Mouse (Mus musculus) ES-E14 (cell line): ENCODE measurements at regions not wholly inside any gene's neighbourhood (a gene's known extent, or its start where the extent isn't known, plus 50 kb on each side); places are given as distances from the start of the nearest gene placed in this dataset.
"Not testable (repeated sequence)": the region's sequence is repeated elsewhere in the genome, so short reads cannot be mapped to it uniquely, and the experiment has no call there.

ENCODE experiments used
- DNase-seq: peaks from one replicate; pipeline ENCODE4 v3.0.0-alpha.2; 2013; ENCODE audit warnings: low read depth, low spot score
- H3K27ac ChIP-seq: 2 replicates; pipeline ENCODE4 v1.5.1; 2012; ENCODE audit warnings: low read depth, mild to moderate bottlenecking, low read length, moderate library complexity, mixed read lengths; ENCODE audit not compliant: poor library complexity, insufficient read depth, severe bottlenecking
- H3K36me3 ChIP-seq: 2 replicates; pipeline ENCODE4 v1.6.1; 2012; ENCODE audit warnings: mild to moderate bottlenecking, low read length, moderate library complexity, mixed read lengths; ENCODE audit not compliant: control insufficient read depth, poor library complexity, insufficient read depth, severe bottlenecking
- H3K4me1 ChIP-seq, 2 experiments: fragments of 150-350 bp in 1 of 2; sonication (generic) in 1 of 2; 2 replicates each; pipeline ENCODE4 v1.6.1; 2012; ENCODE audit warnings: low read length in 2 of 2, mild to moderate bottlenecking in 1 of 2, mixed read lengths in 1 of 2; ENCODE audit not compliant: control insufficient read depth in 2 of 2, insufficient read depth in 2 of 2, poor library complexity in 1 of 2
- H3K4me3 ChIP-seq, 2 experiments: fragments of 150-350 bp in 1 of 2; sonication (generic) in 1 of 2; 2 replicates each; pipeline ENCODE4 v1.5.1; 2012; ENCODE audit warnings: low read length in 2 of 2, low read depth in 1 of 2, mild to moderate bottlenecking in 1 of 2, mixed read lengths in 1 of 2; ENCODE audit not compliant: insufficient read depth in 1 of 2, poor library complexity in 1 of 2, severe bottlenecking in 1 of 2
- H3K9ac ChIP-seq: 2 replicates; pipeline ENCODE4 v1.6.1; 2012; ENCODE audit warnings: low read depth, mild to moderate bottlenecking, low read length, mixed read lengths; ENCODE audit not compliant: poor library complexity, insufficient read depth, severe bottlenecking
- H3K9me3 ChIP-seq: fragments of 150-350 bp; sonication (generic); 2 replicates; pipeline ENCODE4 v1.6.1; 2012; ENCODE audit warnings: low read depth, mild to moderate bottlenecking, low read length; ENCODE audit not compliant: control insufficient read depth, insufficient read depth
- CHD2 ChIP-seq: IDR thresholded peaks from 2 replicates; pipeline ENCODE4 v1.6.1; 2014; ENCODE audit warnings: mild to moderate bottlenecking, low read depth, low read length, inconsistent platforms
- HCFC1 ChIP-seq: IDR thresholded peaks from 2 replicates; pipeline ENCODE4 v1.6.1; 2012; ENCODE audit warnings: low read length, inconsistent platforms, borderline replicate concordance; ENCODE audit not compliant: insufficient read depth
- MAFK ChIP-seq: IDR thresholded peaks from 2 replicates; pipeline ENCODE4 v1.6.1; 2014; ENCODE audit warnings: mild to moderate bottlenecking, low read depth, low read length, inconsistent platforms; ENCODE audit not compliant: insufficient read depth
- ZC3H11A ChIP-seq: IDR thresholded peaks from 2 replicates; pipeline ENCODE4 v1.6.1; 2012; ENCODE audit warnings: low read depth, mild to moderate bottlenecking, inconsistent platforms, low read length, borderline replicate concordance
- ZNF384 ChIP-seq: IDR thresholded peaks from 2 replicates; pipeline ENCODE4 v1.6.1; 2012; ENCODE audit warnings: low read depth, low read length, inconsistent platforms
- in situ Hi-C, 2 experiments: fragments of 600-800 bp; cut with MboI; formaldehyde crosslinking; loops; one replicate each; pipeline ENCODE4 v1.15.1; 2025; ENCODE audit warnings: low sequenced_read_pairs in 2 of 2, inconsistent platforms in 1 of 2; ENCODE audit not compliant: unreplicated experiment in 2 of 2

DNA sequence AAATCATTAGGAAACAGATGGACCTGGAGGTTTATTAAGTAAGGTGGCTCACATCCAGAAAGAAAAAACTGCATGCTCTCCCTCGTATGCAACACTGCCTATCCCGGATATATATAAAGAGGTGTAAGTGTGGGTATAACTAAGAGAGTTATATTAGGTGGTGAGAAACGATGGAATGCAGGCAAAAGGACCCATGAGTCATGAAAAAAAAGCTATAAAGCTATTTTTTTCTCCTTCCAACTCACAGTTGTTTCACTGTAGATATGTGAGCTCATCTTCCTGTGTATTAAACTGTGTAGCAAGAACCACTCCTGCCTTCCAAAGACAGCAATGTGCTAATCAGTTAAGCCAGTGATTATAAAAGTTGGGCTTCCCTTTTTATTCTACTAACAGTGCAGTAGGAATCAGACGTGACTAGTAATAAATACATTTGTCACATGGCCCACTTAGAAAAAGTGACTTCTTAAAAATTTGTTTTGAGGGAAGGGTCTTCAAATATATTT, 51.4 kb upstream of the Bdh1 start:
- not testable (repeated sequence) for DNase-seq, H3K4me1 ChIP-seq, H3K4me3 ChIP-seq, H3K9ac ChIP-seq, H3K9me3 ChIP-seq, H3K36me3 ChIP-seq, H3K27ac ChIP-seq
- in situ Hi-C loops: loop anchor here in 1 of 2 experiments (25.0 kb wide), 1 partner anchor 783 kb away; the partner anchor contains the start of genes Fam43a and Lsg1

DNA sequence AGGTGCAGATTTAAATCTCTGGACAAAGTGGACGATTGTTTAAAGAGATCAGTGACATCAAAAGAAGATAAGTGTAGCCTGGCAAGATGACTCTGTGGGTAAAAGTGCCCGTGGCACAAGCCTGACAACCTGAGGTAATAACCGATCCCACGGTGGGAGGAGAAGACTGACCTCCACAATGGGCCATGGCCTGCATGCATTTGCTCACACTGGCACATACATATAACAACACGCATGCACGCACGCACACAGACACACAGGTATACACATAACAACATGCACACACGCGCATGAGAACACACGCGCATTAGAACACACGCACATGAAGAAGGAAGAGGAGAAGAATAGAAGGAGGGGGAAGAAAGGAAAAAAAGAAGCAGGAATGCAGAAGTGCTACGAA, 52.2 kb upstream of the Bdh1 start:
- in situ Hi-C loops: loop anchor here in 1 of 2 experiments (25.0 kb wide), 1 partner anchor 783 kb away; the partner anchor contains the start of genes Fam43a and Lsg1
- DNase-seq: no peak
- Histone ChIP-seq H3K9me3 (peaks cover 2% of the 10 kb centered on the region), H3K4me1 (no peaks in the 10 kb centered on the region), H3K27ac (no peak overlapping the region), H3K36me3 (no peaks in the 10 kb centered on the region), H3K9ac (no peak overlapping the region; the same call in 1 of the 2 replicates), H3K4me3 (no peak overlapping the region)
- no peak for TF ChIP-seq MAFK
- no peak for TF ChIP-seq ZNF384
- no peak for TF ChIP-seq CHD2
- no peak for TF ChIP-seq HCFC1
- TF ChIP-seq ZC3H11A: no peak

DNA sequence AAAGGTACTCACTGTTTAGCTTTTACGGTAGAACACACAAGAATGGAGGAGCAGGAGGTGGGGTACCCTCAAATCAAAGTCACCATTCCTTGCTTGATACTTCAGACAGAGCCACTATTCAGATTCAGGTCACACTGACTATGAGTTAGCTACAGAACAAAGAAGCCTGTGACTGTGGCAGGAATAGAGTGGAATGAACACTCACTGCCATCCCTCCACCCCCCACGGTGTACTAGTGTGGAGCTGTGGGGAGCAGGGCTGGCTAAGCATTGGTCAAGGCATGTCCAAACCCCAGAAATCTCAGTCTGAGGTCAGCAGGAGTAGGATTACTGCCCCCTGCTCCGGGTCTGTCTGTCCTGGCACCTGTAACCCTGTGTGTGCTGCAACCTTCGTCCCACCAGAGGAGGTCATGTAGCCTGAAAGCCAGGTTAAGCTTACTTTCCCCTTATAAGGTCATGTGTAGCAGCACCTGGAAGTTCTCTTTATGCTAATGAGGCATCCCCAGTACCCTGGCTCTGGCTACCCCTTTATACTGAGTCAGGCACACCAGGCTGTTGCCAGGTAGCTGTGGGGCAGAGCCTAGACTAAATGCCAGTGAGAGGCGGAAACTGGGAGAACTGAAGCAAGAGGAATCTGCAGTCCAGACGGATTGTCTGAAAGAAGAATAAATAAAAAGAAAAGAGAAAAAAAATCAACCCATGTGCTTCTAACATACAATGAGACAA, 53.1 kb upstream of the Apod start:
- DNase-seq: no peak
- Histone ChIP-seq H3K4me1 (no peaks in the 10 kb centered on the region), H3K9ac (no peak overlapping the region), H3K36me3 (no peaks in the 10 kb centered on the region), H3K9me3 (no peaks in the 10 kb centered on the region), H3K27ac (no peak overlapping the region), H3K4me3 (no peak overlapping the region)
- in situ Hi-C loops: loop anchor here in 1 of 2 experiments (25.0 kb wide), 1 partner anchor 780 kb away; the partner anchor contains the start of genes Fam43a and Lsg1
- TF ChIP-seq ZNF384: no peak
- TF ChIP-seq ZC3H11A: no peak
- TF ChIP-seq MAFK: no peak

DNA sequence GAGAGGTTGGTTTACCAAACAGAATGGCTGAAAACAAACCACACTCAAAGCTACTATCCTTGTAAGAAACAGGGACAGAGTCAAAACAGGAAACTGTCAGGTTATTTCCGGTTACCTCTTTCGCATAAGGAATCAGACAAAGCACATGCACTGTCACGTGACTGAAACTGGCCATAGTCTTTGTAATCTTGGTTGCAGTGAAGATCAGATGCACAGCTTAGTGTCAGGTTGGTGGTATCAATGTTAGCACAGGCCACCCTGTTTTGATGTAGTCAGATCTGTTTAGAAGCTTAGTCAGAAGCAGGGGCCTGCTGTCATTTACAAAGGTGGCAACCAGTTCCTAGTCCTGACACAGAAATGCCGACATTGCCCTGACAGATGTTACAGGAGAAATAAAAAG, 51.4 kb upstream of the Apod start:
- DNase-seq: no peak
- TF ChIP-seq CHD2 (no peak), HCFC1 (no peak), ZNF384 (no peak), MAFK (no peak), ZC3H11A (no peak)
- H3K36me3 ChIP-seq: no peaks in the 10 kb centered on the region
- in situ Hi-C loops: loop anchor here in 1 of 2 experiments (25.0 kb wide), 1 partner anchor 779 kb away; the partner anchor contains the start of genes Fam43a and Lsg1
- no peak overlapping the region for H3K9ac ChIP-seq
- no peaks in the 10 kb centered on the region for H3K9me3 ChIP-seq
- peaks cover 0 to 5% of the 10 kb centered on the region in 2 experiments; a peak in 1 of 4 replicates for H3K4me1 ChIP-seq
- H3K4me3 ChIP-seq: no peak overlapping the region
- no peak overlapping the region for H3K27ac ChIP-seq

DNA sequence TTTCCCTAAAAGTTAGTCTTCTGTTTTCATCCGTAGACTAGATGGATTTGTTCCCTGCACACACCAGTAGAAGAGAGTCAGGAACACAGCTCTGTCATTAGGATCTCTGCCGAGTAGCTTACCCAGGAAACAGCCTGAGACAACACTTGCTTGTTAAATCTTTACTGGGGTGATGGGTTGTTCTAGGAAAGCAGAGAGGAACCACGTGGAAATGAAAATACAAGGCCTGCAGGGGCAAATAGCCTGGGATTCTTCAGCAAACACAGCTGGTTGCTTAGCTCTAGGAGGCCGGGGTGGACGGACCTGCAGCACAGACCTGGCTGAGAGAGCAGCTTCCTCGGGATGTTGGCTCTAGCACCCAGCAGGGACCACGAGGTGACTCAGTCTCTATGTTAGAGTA, 49.9 kb upstream of the Apod start:
- no peaks in the 10 kb centered on the region for H3K9me3 ChIP-seq
- no peak for TF ChIP-seq HCFC1
- no peak for TF ChIP-seq MAFK
- TF ChIP-seq CHD2: no peak
- no peak overlapping the region for H3K4me3 ChIP-seq
- H3K36me3 ChIP-seq: no peaks in the 10 kb centered on the region
- in situ Hi-C loops: loop anchor here in 1 of 2 experiments (25.0 kb wide), 1 partner anchor 777 kb away; the partner anchor contains the start of genes Fam43a and Lsg1
- no peak overlapping the region for H3K9ac ChIP-seq
- H3K27ac ChIP-seq: no peak overlapping the region
- DNase-seq: no peak
- peaks cover 4 to 9% of the 10 kb centered on the region in 2 experiments; a peak in 3 of 4 replicates for H3K4me1 ChIP-seq
